Comparison of ENCODE assay signal across 8 mouse cellular contexts in genomic region chr6:41606214-41606613, GRCm38 (mm10). TPM values are rescaled to one million over a fixed set of nuclear protein-coding genes. Genes with fewer than 3 reads are reported as not detected.
DNase-seq lines count a peak whose midpoint lies in the region; ATAC-seq and TF ChIP-seq lines count a peak whose summit lies in the region.

No protein-coding gene starts in this region.

- no peaks in the 10 kb centered on the region for H3K36me3 ChIP-seq in embryonic facial prominence, embryonic 15.5 days

- no peak for ATAC-seq in embryonic facial prominence, embryonic 15.5 days (ENCODE audit: insufficient number of reproducible peaks, low FRiP score, low TSS enrichment, low read depth)

- no peak overlapping the region for H3K9ac ChIP-seq in embryonic facial prominence, embryonic 15.5 days

- H3K4me3 ChIP-seq in embryonic facial prominence, embryonic 15.5 days (replicated peaks), result peak overlapping the region; percentile 76
- H3K4me3 ChIP-seq in layer of hippocampus, adult 2 months, result peak overlapping the region; percentile 81

- WGBS in embryonic facial prominence, embryonic 15.5 days, result 17% methylated on average over 4 of the region's 4 CpGs

- no peak for TF ChIP-seq CTCF in layer of hippocampus, adult 2 months (conservative IDR thresholded peaks at IDR 0.05)

- intact Hi-C loops in heart, postnatal 25 days (cut with DNase I), result no loop called here

- peaks cover 7% of the 10 kb centered on the region for H3K4me1 ChIP-seq in embryonic facial prominence, embryonic 15.5 days

- peak; percentile 23 to 73 for DNase-seq in urinary bladder, postnatal 36 days (ENCODE audit: low spot score in 2 of 2)
- DNase-seq in urinary bladder, postnatal 25 days (ENCODE audit: low spot score), result no peak
- peak; percentile 23 for DNase-seq in heart, postnatal 25 days (ENCODE audit: low spot score)
- DNase-seq in layer of hippocampus, adult 2 months (ENCODE audit: low spot score in 2 of 2), result peak; percentile 38 to 68
- DNase-seq in lung, postnatal 36 days, result peak; percentile 81
- peak; percentile 11 for DNase-seq in skeletal muscle tissue, adult 2 months (ENCODE audit: low read depth, low spot score)
- DNase-seq in B cell, adult 2 months, result no peak

- H3K27me3 ChIP-seq in embryonic facial prominence, embryonic 15.5 days, result no peaks in the 10 kb centered on the region

- H3K27ac ChIP-seq in embryonic facial prominence, embryonic 15.5 days (replicated peaks), result peak overlapping the region; percentile 91; the same call in 1 of the 2 replicates
- H3K27ac ChIP-seq in layer of hippocampus, adult 2 months, result peak overlapping the region; percentile 82

- H3K9me3 ChIP-seq in embryonic facial prominence, embryonic 15.5 days (replicated peaks), result no peaks in the 10 kb centered on the region

- peak overlapping the region; percentile 84 for H3K4me2 ChIP-seq in embryonic facial prominence, embryonic 15.5 days (replicated peaks)

RNA-seq across cellular contexts. Expression of gene Ephb6, which starts 0.9 kb away (rescaled TPM):
- 27.4 and 28.4 TPM in 2 replicates for polyA plus RNA-seq in embryonic facial prominence, embryonic 15.5 days (2015; fragmentation: Nextera tagmentation; extraction: Ambion mirVana)
- total RNA-seq in heart, postnatal 25 days (2021), result 1 to 10 TPM; 1.6 to 2.0 TPM
- total RNA-seq in layer of hippocampus, adult 2 months (2021), result 10 to 100 TPM; 74.3 to 77.3 TPM

RNA-seq across cellular contexts. Expression of gene Trpv6, which starts 30.0 kb away (rescaled TPM):
- polyA plus RNA-seq in embryonic facial prominence, embryonic 15.5 days (2015; fragmentation: Nextera tagmentation; extraction: Ambion mirVana), result 1.8 and 2.0 TPM in 2 replicates
- total RNA-seq in heart, postnatal 25 days (2021), result not detected
- under 1 TPM; 0.61 to 0.83 TPM for total RNA-seq in layer of hippocampus, adult 2 months (2021)

Comparison
In these comparisons a context has a peak if more than half of its experiments do, and no peak if none do; other contexts are left out.
1. DNase-seq: peak in urinary bladder, postnatal 36 days (2 of 2), heart, postnatal 25 days (single experiment), layer of hippocampus, adult 2 months (2 of 2), lung, postnatal 36 days (single experiment) and skeletal muscle tissue, adult 2 months (single experiment); none in urinary bladder, postnatal 25 days (single experiment) and B cell, adult 2 months (0 of 2).
2. RNA of gene Ephb6, which starts 0.9 kb away (total RNA-seq): 74.3 to 77.3 TPM in layer of hippocampus, adult 2 months; 1.6 to 2.0 TPM in heart, postnatal 25 days; every median in the first group is over 10 times any median in the second.